Mouse (Mus musculus) granulocyte monocyte progenitor cell, adult 5-6 weeks (primary cell): ENCODE measurements around the gene Nadk. TPM values are rescaled to one million over a fixed set of nuclear protein-coding genes. Genes with fewer than 3 reads are reported as not detected.
"Not testable (repeated sequence)": the region's sequence is repeated elsewhere in the genome, so short reads cannot be mapped to it uniquely, and the experiment has no call there.

ENCODE experiments used
- ATAC-seq: replicated peaks from 2 replicates; pipeline ENCODE4 v1.8.0; 2016; ENCODE audit warnings: mild to moderate bottlenecking, moderate TSS enrichment, inconsistent platforms; ENCODE audit not compliant: poor library complexity, severe bottlenecking
- total RNA-seq, 2 experiments: library from RNA; stranded (forward) in 1 of 2; stranded (reverse) in 1 of 2; fragments of 200-712, 200-1000 nt in 1 of 2; fragments of >200 nt in 1 of 2; fragmentation: Nextera tagmentation in 1 of 2; gene quantifications; 2 replicates each; pipeline ENCODE4 v1.2.3; 2014 to 2017

Gene Nadk
- total RNA-seq, 2 experiments from 2014 or later: 70.8 to 76.1 TPM

DNA sequence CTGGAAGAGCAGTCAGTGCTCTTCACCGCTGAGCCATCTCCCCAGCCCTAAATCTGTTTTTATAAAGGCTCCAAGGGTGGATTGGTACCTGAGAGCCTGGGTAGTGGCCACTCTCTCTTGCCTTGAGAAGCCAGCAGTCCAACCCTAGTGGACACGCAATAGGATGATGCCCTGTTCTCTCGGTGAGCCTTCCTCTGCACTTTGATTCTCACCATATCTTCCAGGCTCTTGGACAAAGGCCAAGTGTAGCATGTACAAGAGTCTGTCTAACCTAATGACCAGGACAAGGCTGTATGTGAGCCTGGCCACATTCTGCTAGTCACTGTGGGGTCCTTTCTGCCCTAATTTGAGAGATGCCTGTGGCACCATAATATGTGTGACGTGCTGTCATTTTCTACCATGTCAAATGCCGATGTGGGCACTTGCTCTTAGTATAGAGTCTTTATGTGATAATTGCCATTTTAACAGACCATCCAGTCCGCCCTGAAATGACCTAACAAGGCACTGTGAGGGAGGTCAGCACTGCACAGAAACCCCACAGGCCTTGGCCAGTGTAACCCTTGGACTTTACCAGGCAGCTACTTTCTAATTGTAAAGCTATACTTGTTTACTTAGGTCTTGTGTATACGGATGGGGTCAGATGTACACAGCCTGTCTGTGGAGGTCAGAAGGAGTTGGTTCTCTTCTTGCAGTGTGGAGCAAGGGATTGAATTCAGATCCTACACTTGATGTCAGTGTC, 6.6 kb downstream of the Nadk start:
- ATAC-seq: no peak

DNA sequence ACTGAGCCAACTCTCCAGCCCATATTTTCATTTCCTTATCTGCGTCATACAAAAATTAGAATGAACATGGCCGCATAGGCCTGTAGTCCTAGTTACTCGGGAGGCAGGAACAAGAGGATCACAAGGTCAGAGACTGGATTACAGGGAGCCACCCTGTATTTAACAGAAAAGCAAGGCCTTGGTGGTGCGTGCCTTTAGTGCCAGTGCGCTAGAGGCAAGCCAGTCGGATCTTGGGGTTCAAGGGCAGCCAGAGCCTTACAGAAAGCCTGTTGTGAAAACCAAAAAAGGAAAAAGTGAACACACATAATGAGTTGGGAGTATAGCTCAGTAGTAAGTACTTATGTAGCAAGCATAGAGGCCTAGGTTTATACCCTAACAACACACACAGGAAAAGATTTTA, 7.6 kb downstream of the Nadk start:
- ATAC-seq: no peak

DNA sequence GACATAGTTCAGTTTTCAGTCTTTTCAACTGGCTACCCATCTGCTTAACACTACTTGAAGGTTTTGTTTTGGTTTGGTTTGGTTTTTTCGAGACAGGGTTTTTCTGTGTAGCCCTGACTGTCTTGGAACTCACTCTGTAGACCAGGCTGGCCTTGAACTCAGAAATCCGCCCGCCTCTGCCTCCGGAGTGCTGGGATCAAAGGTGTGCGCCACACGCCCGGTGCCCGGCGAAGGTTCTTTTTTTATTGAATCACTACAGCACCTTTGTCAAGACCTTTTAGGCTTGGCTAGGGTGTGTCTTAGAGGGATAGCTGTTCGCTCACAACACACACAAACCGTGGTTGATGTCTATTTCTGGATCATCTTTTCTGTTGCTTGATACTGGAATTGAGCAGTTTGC, 8.1 kb downstream of the Nadk start:
- ATAC-seq: not testable (repeated sequence)

DNA sequence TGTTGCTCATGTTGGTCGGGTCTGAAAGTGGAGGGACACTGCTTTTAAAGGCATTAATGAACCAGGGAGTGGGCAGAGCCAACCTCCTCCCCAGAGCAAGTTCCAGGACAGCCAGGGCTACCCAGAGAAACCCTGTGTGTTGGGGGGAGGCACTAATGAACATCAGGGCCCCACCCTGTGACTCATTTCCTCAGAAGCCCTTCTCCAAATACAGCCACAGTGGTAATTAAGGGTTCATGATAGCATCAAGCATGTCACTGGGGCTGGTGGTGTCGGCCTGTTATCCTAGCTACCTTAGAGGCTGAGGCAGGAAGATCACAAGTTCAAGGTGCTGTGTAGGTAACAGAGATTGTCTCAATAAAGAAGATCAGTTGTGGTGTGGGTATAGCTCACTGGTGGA, 9.3 kb downstream of the Nadk start:
- ATAC-seq: peak; percentile 17; the same call in 1 of the 2 replicates

DNA sequence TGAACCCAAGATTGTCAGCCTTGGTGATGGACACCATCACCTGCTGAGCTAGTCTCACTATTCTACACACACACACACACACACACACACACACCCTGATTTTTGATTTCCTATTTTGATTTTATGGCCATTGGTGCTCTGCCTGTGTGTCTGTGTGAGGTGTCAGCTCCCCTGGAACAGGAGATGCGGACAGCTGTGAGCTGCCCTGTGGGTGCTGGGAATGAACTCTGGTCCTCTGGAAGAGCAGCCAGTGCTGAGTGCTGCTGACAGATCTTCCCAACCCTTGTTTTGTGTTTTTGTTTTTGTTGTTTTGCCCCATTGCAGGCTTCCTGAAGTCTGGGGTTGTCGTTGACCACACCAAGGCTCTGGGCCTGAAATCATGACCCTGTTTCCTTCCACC, 11.0 kb downstream of the Nadk start:
- no peak for ATAC-seq

DNA sequence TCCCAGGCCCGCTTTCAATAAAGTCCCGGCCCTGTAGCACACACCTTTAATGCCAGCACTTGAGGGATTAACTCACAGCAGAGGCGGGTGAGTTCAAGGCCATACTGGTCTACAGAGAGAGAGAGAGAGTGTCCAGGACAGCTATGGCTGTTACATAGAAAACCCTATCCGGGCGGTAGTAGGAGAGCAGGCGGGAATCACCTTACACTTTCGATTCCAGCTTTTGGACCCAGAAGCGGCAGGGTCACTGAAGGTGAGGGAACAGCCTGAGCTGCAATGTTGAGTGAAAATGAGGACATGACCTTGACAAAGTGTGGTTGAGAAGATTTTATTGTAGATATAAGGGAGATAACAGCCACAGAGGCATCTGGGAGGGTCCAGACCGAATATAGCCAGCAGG, 11.7 kb downstream of the Nadk start:
- ATAC-seq: no peak

DNA sequence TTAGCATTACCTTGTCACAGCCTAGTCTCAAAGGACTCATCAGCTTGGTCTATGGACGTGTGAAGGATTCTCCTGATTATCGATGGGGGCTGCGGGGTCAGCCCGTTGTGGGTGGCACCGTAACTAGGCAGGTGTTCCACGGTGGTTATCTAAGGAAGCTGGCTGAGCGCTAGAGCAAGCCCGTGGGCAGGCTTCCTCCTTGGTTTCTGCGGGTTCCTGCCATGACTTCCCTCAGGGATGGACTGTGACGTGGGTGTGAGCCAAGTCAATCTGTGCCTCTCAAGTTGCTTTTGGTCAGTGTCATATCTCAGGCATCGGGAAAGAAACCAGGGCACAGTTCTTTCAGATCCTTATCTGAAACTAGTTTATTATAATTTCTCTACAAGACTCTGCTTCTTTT, 12.8 kb downstream of the Nadk start:
- peak; percentile 85 for ATAC-seq

DNA sequence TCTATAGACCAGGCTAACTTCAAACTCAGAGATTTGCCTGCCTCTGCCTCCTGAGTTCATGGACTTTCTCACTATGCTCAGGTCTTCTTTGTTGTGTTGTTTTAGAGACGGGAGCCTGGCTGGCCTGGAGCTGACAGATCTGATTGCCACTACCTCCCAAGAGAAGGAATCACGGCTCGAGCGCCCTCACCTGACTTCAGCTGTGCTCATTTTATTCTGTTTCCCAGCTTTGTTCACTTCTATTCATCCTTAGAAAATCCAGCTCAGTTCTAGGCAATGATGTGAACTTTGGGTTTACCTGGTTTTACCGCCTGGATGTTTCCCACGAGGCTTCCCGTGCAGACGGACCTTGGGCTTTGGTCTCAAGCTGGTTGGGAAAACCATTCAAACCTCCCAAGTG, 13.3 kb downstream of the Nadk start:
- ATAC-seq: no peak

DNA sequence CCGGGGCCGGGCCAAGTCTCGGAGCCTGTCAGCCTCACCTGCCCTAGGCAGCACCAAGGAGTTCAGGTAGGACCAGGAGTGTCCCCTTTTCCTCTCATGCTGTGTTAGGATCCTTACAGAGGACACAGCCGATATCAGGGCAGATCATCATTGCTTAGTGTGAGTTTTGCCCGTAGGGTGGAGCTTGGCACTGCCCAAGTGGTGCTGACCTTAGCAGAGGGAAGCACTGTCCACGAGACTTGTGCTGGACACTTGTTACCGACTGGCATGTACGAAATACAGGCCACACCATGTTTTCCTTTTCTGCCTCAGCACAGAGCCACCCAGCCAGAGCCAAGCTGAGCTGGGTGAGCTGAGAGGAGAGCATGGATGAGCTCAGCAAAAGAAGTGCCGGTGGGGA, 15.0 kb downstream of the Nadk start:
- ATAC-seq: no peak

DNA sequence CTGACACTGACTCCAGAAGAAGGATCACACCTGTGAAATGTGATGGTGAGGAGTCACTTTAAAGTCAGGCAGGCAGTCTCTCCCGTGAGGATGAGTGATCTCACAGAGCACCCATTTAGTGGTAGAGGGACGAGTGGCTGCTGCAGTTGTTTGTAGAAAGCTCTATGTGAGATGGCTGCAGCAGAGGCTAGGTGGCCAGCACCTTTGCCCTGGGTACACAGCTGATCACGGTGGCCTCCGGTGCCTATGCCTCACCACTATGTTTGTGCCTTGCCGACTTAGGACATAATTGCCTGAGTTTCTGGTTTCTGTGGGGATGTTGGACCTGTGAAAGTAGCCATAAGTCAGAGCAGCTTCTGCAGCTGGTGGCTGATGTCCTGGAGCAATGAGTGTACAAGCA, 15.6 kb downstream of the Nadk start:
- ATAC-seq: no peak

DNA sequence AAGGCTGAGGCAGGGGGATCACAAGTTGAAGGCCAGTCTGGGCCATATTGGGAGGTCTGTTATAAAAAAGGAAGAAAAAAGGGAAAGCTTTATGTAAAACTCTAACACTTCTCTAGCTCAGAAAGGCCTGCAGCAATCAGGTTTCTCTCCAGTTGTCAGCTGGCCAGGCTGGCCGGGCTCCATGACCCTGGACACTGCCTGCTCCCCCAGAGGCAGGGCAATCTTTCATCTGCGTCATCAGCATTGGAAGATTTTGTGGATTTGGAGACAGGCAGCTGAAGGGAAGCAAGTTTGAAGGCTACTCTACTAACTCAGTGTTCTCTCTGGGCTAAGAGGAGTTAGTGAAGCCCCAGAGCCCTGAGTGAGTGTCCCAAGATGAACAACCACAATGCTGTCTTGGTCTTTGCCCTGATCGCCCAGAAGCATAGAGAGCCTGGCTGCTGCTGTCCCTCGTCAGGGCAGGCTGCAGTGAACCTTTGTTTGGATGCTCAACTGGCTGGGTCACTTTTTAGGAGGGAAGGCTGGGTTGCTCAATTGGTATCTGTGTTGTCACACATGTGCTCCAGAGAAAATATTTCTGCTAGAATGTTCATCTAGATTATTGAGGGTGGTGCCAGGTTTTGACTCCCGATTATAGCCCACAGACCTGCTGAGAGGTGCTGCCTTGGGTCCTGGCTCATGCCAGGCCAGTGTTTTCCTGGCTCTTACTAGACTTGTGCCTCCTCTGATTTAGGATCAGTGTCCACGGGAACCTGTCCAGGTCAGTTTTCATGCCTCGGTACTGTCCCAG, 16.4 kb downstream of the Nadk start:
- ATAC-seq: no peak

DNA sequence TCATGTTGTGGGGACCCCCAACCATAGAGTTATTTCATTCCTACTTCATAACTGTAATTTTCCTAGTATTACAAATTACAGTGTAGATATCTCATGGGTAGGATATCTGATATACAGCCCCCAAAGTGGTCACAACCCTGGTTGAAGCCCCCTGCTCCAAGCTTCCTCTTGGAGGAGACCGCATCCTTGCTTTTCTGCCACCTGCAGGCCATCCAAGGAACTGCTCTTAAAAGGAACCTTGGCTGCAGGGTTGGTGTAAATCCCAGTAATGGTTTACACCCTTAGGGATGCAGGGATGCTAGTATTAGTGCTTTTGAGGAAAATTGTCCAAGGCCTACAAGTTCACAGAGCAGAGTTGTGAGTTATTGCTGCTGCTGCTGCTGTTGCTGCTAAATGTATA, 18.2 kb downstream of the Nadk start:
- ATAC-seq: peak; percentile 55

DNA sequence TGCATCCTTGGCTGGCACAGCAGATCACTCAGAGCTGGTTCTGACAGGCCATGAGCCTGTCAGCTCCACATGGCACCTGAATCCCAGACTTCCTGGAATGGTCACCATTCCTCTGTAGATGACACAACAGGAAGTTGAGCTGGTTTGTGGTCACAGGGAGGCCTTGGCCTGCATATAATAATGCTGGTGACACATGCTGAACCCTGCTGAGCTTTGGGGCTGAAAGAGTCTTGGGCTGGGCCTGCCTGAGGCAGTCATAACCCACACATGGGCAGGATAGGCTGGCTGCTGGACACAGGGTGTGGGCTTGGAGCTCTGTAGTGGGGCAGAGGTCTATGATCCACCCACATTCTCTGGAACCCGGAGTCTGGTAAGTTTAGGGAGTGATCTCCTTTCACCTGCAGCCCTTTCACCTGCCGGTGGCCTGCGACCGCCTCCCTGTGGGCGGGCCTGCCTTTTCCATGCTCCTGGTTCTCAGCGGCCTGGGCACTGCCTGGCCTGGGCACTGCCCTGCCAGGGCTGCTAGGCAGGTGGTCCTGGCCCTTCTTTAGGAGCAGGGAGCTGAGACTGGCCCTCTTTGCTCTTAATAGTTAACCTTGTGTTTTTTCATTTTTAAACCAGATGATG, 20.2 kb downstream of the Nadk start:
- ATAC-seq: peak; percentile 93

DNA sequence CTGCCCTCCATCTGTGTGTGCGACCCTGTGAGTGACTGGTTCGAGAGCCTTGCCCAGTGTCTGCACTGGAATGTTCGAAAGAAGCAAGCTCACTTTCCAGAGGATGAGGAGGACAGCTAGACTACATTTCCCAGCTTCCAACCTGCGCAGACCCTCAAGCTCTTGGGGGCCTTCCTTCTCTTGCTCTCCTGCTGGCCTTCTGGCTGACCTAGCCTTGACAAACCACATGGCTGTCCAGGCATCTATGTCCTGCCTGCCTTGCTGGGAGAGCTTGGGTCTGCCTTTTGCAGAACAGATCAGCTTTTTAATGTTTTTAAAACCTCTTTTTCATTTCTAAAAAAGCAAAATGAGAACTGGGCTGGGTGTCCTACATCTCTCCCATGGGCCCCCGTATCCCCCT, 27.2 kb downstream of the Nadk start:
- ATAC-seq: no peak

DNA sequence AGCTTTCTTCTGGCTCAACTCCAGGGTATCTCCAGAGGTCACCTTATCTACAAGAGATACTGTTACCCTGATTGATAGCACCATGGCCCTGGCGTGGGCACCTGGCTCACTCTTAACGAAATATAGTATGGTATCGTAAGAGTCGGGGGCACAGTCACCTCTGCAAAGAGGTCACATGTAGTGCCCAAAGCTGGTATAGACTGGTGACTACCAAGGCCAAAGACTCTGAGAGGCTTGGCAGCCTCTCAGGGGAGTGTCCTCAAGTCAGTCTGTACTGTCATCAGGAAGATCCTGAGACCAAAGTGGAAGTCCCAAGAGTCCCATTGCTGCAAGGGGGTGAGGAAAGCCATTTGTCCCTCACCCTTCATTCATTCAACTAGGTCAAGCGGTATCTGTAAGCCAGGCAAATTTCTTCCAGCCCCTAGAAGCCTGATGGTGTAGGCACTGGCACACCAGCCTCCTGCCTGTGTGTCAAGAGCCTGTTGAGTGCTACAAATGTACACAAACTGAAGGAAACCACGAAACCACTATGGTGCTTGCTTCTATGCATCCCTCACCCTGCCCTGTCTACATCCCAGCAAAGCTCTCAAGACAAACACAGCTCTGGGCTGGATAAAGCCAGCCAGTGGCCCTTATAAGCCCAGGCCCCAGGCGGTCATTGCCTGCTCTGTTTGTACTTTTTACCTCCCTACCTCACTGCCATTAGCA, 29.0 kb downstream of the Nadk start:
- no peak for ATAC-seq

DNA sequence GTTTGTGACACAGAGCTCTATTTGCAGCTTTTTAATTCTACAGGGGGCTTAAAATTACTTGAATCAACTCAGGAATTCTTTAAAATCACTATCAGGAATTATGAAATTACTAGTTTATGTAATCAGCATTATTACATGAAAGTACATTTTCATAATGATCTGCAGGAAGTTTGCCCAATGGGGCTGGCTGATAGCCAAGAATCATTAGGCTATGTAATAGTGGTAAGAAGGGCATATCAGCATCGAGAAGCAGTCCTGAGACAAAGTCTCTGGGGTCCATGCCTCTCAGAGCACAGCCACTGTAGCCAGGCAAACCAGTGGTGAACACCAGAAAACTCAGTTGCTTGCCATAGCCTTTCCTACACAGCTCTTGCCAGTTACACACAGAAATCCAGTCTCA, 31.6 kb downstream of the Nadk start:
- peak; percentile 52 for ATAC-seq

DNA sequence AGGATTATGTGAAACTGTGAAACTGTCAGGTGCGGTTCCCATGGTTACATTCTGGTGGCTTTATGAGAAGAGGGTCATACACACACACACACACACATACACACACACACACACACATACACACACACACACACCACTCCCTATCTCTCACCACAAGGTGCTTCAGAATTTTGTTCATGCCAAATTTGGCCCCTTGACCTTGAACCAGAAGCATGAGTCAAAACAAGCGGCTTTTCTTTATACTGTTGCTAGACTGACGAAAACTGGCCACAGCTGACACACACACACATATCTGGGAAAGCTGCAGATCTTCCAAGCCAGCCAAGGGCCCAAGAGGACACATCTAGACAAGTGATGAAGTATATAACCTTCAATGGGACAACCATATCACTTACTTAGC, 33.6 kb downstream of the Nadk start:
- ATAC-seq: no peak

DNA sequence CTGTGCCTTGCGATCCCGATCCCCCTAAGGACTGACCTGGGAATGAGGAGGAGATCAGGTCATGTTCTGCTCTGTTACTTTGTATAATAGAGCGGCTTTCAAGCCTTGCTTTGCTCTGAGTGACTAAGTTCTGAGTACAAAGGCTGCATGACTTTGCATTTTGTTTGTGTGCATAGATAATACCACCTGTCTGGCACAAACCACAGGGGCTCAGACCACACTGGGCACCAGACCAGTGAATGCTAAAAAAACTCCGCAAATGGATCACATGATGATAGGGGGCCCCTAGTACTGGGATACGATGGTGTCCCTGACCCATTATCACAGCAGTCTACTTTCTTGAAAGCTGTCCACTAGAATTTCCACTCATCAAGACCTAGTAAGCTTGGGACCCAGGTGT, 34.4 kb downstream of the Nadk start:
- ATAC-seq: peak; percentile 10; the same call in 1 of the 2 replicates

DNA sequence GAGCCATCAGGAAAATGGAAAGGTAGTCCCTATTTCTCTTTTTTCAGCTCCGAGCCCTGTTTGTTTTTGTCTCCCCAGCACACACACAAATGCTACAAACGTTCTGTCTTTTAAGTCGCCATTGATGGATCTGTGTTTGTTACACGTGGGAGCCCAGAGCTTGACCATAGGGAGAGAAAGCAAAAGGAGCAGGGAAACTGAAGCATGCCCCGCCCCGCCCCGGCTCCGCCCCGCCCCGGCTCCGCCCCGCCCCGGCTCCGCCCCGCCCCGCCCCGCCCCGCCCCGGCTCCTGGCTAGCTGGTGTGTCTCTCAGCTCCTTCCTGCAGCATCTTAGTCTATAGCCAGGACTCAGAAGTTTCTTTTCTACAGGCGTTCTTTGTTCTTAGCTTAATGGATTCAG, 36.4 kb downstream of the Nadk start:
- no peak for ATAC-seq

DNA sequence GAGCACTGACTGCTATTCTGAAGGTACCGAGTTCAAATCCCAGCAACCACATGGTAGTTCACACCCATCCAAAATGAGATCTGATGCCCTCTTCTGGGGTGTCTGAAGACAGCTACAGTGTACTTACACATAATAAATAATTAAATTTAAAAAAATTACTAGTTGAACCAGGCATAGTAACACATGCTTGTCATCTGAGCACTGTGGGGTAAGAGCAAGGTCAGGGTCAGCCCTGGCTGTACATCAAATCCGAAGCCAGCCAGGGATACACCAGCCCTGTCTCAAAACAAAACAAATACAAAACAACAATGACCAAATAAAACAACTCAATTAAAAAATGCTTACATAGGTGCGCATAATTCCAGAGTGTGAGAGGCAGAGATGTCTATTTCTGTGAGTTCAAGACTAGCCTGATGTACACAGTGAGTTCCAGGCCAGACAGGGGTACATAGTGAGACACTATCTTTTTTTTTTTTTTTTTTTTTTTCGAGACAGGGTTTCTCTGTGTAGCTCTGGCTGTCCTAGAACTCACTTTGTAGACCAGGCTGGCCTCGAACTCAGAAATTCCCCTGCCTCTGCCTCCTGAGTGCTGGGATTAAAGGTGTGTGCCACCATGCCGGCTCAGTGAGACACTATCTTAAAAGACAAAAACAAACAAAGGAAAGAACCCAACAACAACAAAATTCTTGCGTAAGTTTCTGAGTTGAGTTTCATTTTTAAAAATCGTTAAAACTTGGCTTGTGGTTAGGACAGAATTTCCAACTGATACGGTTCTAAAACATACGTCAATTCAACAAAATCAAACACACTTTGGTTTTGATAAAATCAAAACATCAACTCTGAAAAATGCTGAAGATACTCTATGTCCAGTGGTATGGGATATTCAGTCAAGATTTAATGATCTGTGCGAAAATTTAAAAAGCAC, 38.0 kb downstream of the Nadk start:
- ATAC-seq: no peak
